Mouse (Mus musculus) heart, postnatal 0 days (tissue): ENCODE measurements around the gene Sez6l.

Experiments used
- CTCF ChIP-seq: IDR thresholded peaks from 2 replicates; pipeline ENCODE4 v1.5.1; 2016; ENCODE audit warnings: antibody characterized with exemption, control low read depth, low read depth
- EP300 ChIP-seq: IDR thresholded peaks from 2 replicates; pipeline ENCODE4 v1.6.1; 2016; ENCODE audit warnings: antibody characterized with exemption, low read depth

GRCm38 (mm10) chr5:112565489-112565888 is 11.5 kb downstream of the Sez6l start:
- TF ChIP-seq CTCF (no peak), EP300 (no peak)
